Mouse (Mus musculus) heart, postnatal 0 days (tissue): Measurements from ENCODE around the gene Tmem206.

Experiments used
- CTCF ChIP-seq: IDR thresholded peaks from 2 replicates; pipeline ENCODE4 v1.5.1; 2016; ENCODE audit warnings: antibody characterized with exemption, control low read depth, low read depth
- EP300 ChIP-seq: IDR thresholded peaks from 2 replicates; pipeline ENCODE4 v1.6.1; 2016; ENCODE audit warnings: antibody characterized with exemption, low read depth

- TF ChIP-seq CTCF: peak; percentile 75
- TF ChIP-seq EP300: no peak
Measured at GRCm38 (mm10) chr1:191299215-191299942, 26.3 kb upstream of the Tmem206 start.
